Mouse (Mus musculus) G1E (cell line): ENCODE data around the gene 4930579F01Rik.

Source experiments
- CTCF ChIP-seq: IDR thresholded peaks from 2 replicates; pipeline ENCODE4 v1.5.1; 2012; ENCODE audit warnings: low read depth, low read length, inconsistent platforms, mixed read lengths
- TAL1 ChIP-seq: conservative IDR thresholded peaks from 2 replicates; pipeline ENCODE4 v1.6.1; 2012; ENCODE audit warnings: low read depth, low read length, inconsistent platforms, mixed read lengths

GRCm38 (mm10) chr3:138155062-138155461 lies 38.6 kb downstream of the 4930579F01Rik start:
- TF ChIP-seq CTCF (no peak), TAL1 (no peak)
